Mouse (Mus musculus) testis, adult 2 months (tissue): ENCODE data around the gene Bmpr1b.

Experiments
- CTCF ChIP-seq: fragments of 200-500 bp; IDR thresholded peaks from 2 replicates; pipeline ENCODE4 v1.5.1; 2012; ENCODE audit warnings: low read depth, mild to moderate bottlenecking, inconsistent platforms, low read length, moderate library complexity; ENCODE audit not compliant: control insufficient read depth, insufficient read depth, insufficient replicate concordance
- POLR2A ChIP-seq: fragments of 200-500 bp; IDR thresholded peaks from 2 replicates; pipeline ENCODE4 v1.6.1; 2012; ENCODE audit warnings: low read depth, mild to moderate bottlenecking, inconsistent platforms, low read length, moderate library complexity; ENCODE audit not compliant: control insufficient read depth

- TF ChIP-seq POLR2A, result no peak
- no peak for TF ChIP-seq CTCF
Observed at GRCm38 (mm10) chr3:141915995-141916394, 253.2 kb downstream of the Bmpr1b start.
